Mouse (Mus musculus): ENCODE data around the gene Ifnb1.

GRCm38 (mm10) chr4:88543649-88544234 is 21.2 kb upstream of the Ifnb1 start:
- no peak for TF ChIP-seq CTCF (IDR thresholded peaks at IDR 0.05; ENCODE audit: low read depth, low read length)
- no peak for TF ChIP-seq POLR2A (IDR thresholded peaks at IDR 0.05; ENCODE audit: borderline replicate concordance, low read depth, low read length)

Measured in bone marrow macrophage, adult 2 months (primary cell).